Mouse (Mus musculus): Measurements from ENCODE around the gene Bcl7a.

Gene Bcl7a

GRCm38 (mm10) chr5:123416566-123417518 is 73.2 kb downstream of the Bcl7a start:
- no peak for DNase-seq (ENCODE audit: low spot score in 2 of 2)

- DNase-seq (ENCODE audit: low spot score in 2 of 2) = no peak
Observed at GRCm38 (mm10) chr5:123423885-123424284, 80.3 kb downstream of the Bcl7a start.
